Mouse (Mus musculus): ENCODE results near the gene Bcl7a. TPM values are rescaled to one million over a fixed set of nuclear protein-coding genes. Genes with fewer than 3 reads are reported as not detected.

Bcl7a gene
- polyA plus RNA-seq, 1 experiment from 2014 or later = 70.9 TPM

GRCm38 (mm10) chr5:123364302-123364971 lies 20.8 kb downstream of the Bcl7a start:
- no peak for ATAC-seq (ENCODE audit: low FRiP score, low read depth)
- H3K27ac ChIP-seq = no peak overlapping the region
- 91% methylated on average over 11 of the region's 11 CpGs for WGBS
- no peaks in the 10 kb centered on the region for H3K27me3 ChIP-seq (replicated peaks)
- no peaks in the 10 kb centered on the region for H3K9me3 ChIP-seq
- H3K36me3 ChIP-seq = peaks cover 83% of the 10 kb centered on the region
- no peak overlapping the region for H3K9ac ChIP-seq
- H3K4me1 ChIP-seq = no peaks in the 10 kb centered on the region
- H3K4me3 ChIP-seq = no peak overlapping the region
- H3K4me2 ChIP-seq (replicated peaks) = no peak overlapping the region

- Histone ChIP-seq H3K36me3 (peaks cover 82% of the 10 kb centered on the region), H3K27me3 (replicated peaks) (no peaks in the 10 kb centered on the region)
Measured at GRCm38 (mm10) chr5:123368869-123369488, 25.3 kb downstream of the Bcl7a start.

GRCm38 (mm10) chr5:123370049-123370448 lies 26.4 kb downstream of the Bcl7a start:
- 91% methylated on average over 5 of the region's 5 CpGs for WGBS
- H3K4me2 ChIP-seq (replicated peaks) = no peak overlapping the region
- no peak overlapping the region for H3K4me3 ChIP-seq
- peaks cover 80% of the 10 kb centered on the region for H3K36me3 ChIP-seq
- H3K27me3 ChIP-seq (replicated peaks) = no peaks in the 10 kb centered on the region
- H3K9me3 ChIP-seq = no peaks in the 10 kb centered on the region
- no peaks in the 10 kb centered on the region for H3K4me1 ChIP-seq
- no peak overlapping the region for H3K9ac ChIP-seq
- ATAC-seq (ENCODE audit: low FRiP score, low read depth) = no peak
- no peak overlapping the region for H3K27ac ChIP-seq

More at GRCm38 (mm10) chr5:123368869-123369488, 25.3 kb downstream of the Bcl7a start:
- H3K4me2 ChIP-seq (replicated peaks) = no peak overlapping the region
- no peaks in the 10 kb centered on the region for H3K9me3 ChIP-seq
- H3K27ac ChIP-seq = no peak overlapping the region
- H3K4me1 ChIP-seq = no peaks in the 10 kb centered on the region
- WGBS = 81% methylated on average over 13 of the region's 13 CpGs
- no peak overlapping the region for H3K9ac ChIP-seq
- no peak for ATAC-seq (ENCODE audit: low FRiP score, low read depth)
- no peak overlapping the region for H3K4me3 ChIP-seq

GRCm38 (mm10) chr5:123375262-123375661 lies 31.6 kb downstream of the Bcl7a start:
- Histone ChIP-seq H3K9ac (no peak overlapping the region), H3K27me3 (replicated peaks) (no peaks in the 10 kb centered on the region), H3K4me3 (no peak overlapping the region), H3K36me3 (peaks cover 48% of the 10 kb centered on the region), H3K4me1 (no peaks in the 10 kb centered on the region), H3K4me2 (replicated peaks) (no peak overlapping the region), H3K9me3 (no peaks in the 10 kb centered on the region), H3K27ac (no peak overlapping the region)
- ATAC-seq (ENCODE audit: low FRiP score, low read depth) = no peak
- 94% methylated on average over 10 of the region's 10 CpGs for WGBS

- ATAC-seq (ENCODE audit: low FRiP score, low read depth) = no peak
- H3K4me2 ChIP-seq (replicated peaks) = no peak overlapping the region
- no peaks in the 10 kb centered on the region for H3K9me3 ChIP-seq
- no peak overlapping the region for H3K4me3 ChIP-seq
- H3K9ac ChIP-seq = no peak overlapping the region
- no peaks in the 10 kb centered on the region for H3K4me1 ChIP-seq
- 93% methylated on average over 6 of the region's 6 CpGs for WGBS
- no peak overlapping the region for H3K27ac ChIP-seq
- no peaks in the 10 kb centered on the region for H3K27me3 ChIP-seq (replicated peaks)
- H3K36me3 ChIP-seq = peaks cover 41% of the 10 kb centered on the region
Measured at GRCm38 (mm10) chr5:123375793-123376452, 32.3 kb downstream of the Bcl7a start.

- Histone ChIP-seq H3K27ac (no peak overlapping the region), H3K27me3 (replicated peaks) (no peaks in the 10 kb centered on the region), H3K4me1 (no peaks in the 10 kb centered on the region), H3K4me3 (no peak overlapping the region), H3K4me2 (replicated peaks) (no peak overlapping the region), H3K36me3 (peaks cover 35% of the 10 kb centered on the region), H3K9me3 (no peaks in the 10 kb centered on the region), H3K9ac (no peak overlapping the region)
- 45% methylated on average over 10 of the region's 10 CpGs for WGBS
- no peak for ATAC-seq (ENCODE audit: low FRiP score, low read depth)
Measured at GRCm38 (mm10) chr5:123376569-123376968, 32.9 kb downstream of the Bcl7a start.

- no peaks in the 10 kb centered on the region for H3K9me3 ChIP-seq
- no peak overlapping the region for H3K4me2 ChIP-seq (replicated peaks)
- H3K4me3 ChIP-seq = no peak overlapping the region
- peaks cover 4% of the 10 kb centered on the region; the same call in 1 of the 2 replicates for H3K4me1 ChIP-seq
- no peaks in the 10 kb centered on the region for H3K27me3 ChIP-seq (replicated peaks)
- H3K9ac ChIP-seq = no peak overlapping the region
- 72% methylated on average over 15 of the region's 15 CpGs for WGBS
- H3K36me3 ChIP-seq = peaks cover 27% of the 10 kb centered on the region
- no peak overlapping the region for H3K27ac ChIP-seq
- no peak for ATAC-seq (ENCODE audit: low FRiP score, low read depth)
Measured at GRCm38 (mm10) chr5:123377120-123377955, 33.7 kb downstream of the Bcl7a start.

GRCm38 (mm10) chr5:123378712-123379111 lies 35.1 kb downstream of the Bcl7a start:
- WGBS = 78% methylated on average over 9 of the region's 9 CpGs
- H3K9me3 ChIP-seq = no peaks in the 10 kb centered on the region
- ATAC-seq (ENCODE audit: low FRiP score, low read depth) = no peak
- H3K4me3 ChIP-seq = no peak overlapping the region
- H3K9ac ChIP-seq = no peak overlapping the region
- H3K27me3 ChIP-seq (replicated peaks) = no peaks in the 10 kb centered on the region
- no peak overlapping the region for H3K27ac ChIP-seq
- H3K36me3 ChIP-seq = peaks cover 14% of the 10 kb centered on the region
- no peak overlapping the region for H3K4me2 ChIP-seq (replicated peaks)
- peaks cover 4% of the 10 kb centered on the region; the same call in 1 of the 2 replicates for H3K4me1 ChIP-seq

- WGBS = 78% methylated on average over 5 of the region's 5 CpGs
Measured at GRCm38 (mm10) chr5:123379504-123379931, 35.9 kb downstream of the Bcl7a start.

GRCm38 (mm10) chr5:123381968-123382367 lies 38.3 kb downstream of the Bcl7a start:
- Histone ChIP-seq H3K27me3 (replicated peaks) (no peaks in the 10 kb centered on the region), H3K4me2 (replicated peaks) (no peak overlapping the region), H3K4me3 (no peak overlapping the region), H3K9me3 (no peaks in the 10 kb centered on the region), H3K36me3 (no peaks in the 10 kb centered on the region), H3K27ac (no peak overlapping the region), H3K9ac (no peak overlapping the region), H3K4me1 (peaks cover 4% of the 10 kb centered on the region; the same call in 1 of the 2 replicates)
- WGBS = 41% methylated on average over 20 of the region's 20 CpGs
- no peak for ATAC-seq (ENCODE audit: low FRiP score, low read depth)

More at GRCm38 (mm10) chr5:123379504-123379931, 35.9 kb downstream of the Bcl7a start:
- peaks cover 8% of the 10 kb centered on the region for H3K36me3 ChIP-seq
- ATAC-seq (ENCODE audit: low FRiP score, low read depth) = no peak
- H3K9me3 ChIP-seq = no peaks in the 10 kb centered on the region
- H3K4me3 ChIP-seq = no peak overlapping the region
- H3K9ac ChIP-seq = no peak overlapping the region
- H3K4me2 ChIP-seq (replicated peaks) = no peak overlapping the region
- peaks cover 4% of the 10 kb centered on the region; the same call in 1 of the 2 replicates for H3K4me1 ChIP-seq
- H3K27ac ChIP-seq = no peak overlapping the region
- H3K27me3 ChIP-seq (replicated peaks) = no peaks in the 10 kb centered on the region

- H3K4me2 ChIP-seq (replicated peaks) = no peak overlapping the region
- H3K4me1 ChIP-seq = peaks cover 4% of the 10 kb centered on the region; the same call in 1 of the 2 replicates
- no peaks in the 10 kb centered on the region for H3K27me3 ChIP-seq (replicated peaks)
- H3K9me3 ChIP-seq = no peaks in the 10 kb centered on the region
- ATAC-seq (ENCODE audit: low FRiP score, low read depth) = no peak
- H3K9ac ChIP-seq = no peak overlapping the region
- no peaks in the 10 kb centered on the region for H3K36me3 ChIP-seq
- no peak overlapping the region for H3K4me3 ChIP-seq
- WGBS = 87% methylated on average over 8 of the region's 8 CpGs
- H3K27ac ChIP-seq = no peak overlapping the region
Measured at GRCm38 (mm10) chr5:123382686-123383085, 39.1 kb downstream of the Bcl7a start.

- 17% methylated on average over 3 of the region's 3 CpGs for WGBS
- H3K4me3 ChIP-seq = no peak overlapping the region
- no peak overlapping the region for H3K27ac ChIP-seq
- no peaks in the 10 kb centered on the region for H3K36me3 ChIP-seq
- H3K4me1 ChIP-seq = peaks cover 13% of the 10 kb centered on the region
- ATAC-seq (ENCODE audit: low FRiP score, low read depth) = no peak
- no peaks in the 10 kb centered on the region for H3K27me3 ChIP-seq (replicated peaks)
- H3K9ac ChIP-seq = no peak overlapping the region
- H3K9me3 ChIP-seq = no peaks in the 10 kb centered on the region
- H3K4me2 ChIP-seq (replicated peaks) = no peak overlapping the region
Measured at GRCm38 (mm10) chr5:123388452-123388851, 44.8 kb downstream of the Bcl7a start.
